Mouse (Mus musculus): ENCODE measurements around the gene Map4k2.

GRCm38 (mm10) chr19:6389803-6390202, 48.9 kb downstream of the Map4k2 start:
- TF ChIP-seq CTCF (IDR thresholded peaks at IDR 0.05; ENCODE audit: low read depth, low read length): no peak
- TF ChIP-seq POLR2A (IDR thresholded peaks at IDR 0.05; ENCODE audit: borderline replicate concordance, low read depth, low read length): no peak
